Comparison of ENCODE assay signal across 10 mouse cellular contexts in the genomic region with DNA sequence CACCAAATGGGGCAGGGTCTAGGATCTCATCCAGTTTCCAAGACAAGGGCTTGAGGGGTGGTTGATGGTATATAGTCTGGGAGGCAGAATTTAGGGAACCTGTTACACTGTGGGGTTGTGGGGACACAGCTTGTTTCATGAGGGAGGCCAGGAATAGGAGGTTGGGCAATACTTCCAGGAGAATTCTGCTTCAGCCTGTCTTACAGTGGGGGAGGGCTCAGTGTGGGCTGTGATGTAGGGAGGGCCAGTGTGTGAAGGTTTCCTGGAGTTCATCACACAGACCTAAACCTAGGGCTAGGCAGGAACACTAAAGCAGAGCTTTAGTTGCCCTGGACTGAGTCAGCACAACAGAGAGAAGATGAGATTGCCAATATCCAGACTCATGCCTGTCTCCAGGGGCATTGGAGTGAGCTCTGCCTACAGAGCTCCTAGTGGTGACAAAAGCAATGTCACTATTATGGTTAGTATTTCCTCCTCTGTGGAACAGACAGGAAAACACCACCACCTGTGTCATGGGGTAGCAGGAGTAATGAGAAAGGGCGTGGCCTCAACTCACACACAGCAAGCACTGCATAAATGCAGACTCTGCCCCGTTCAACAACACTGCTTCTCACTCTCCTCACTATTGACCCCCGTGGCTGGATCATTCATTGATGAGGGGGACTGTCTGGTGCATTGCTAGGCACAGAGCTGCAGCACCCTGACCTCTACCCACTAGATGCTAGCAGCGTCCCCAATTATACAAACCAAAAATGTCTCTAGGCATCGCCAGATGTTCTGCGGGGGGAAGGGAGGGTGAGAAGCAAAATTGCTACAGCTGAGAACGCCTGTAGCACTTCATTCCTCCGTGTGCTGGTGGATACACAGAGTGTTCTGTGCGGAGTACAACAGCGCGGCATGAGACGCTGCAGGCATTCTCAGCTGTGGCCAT.
DNase-seq lines count a peak whose midpoint lies in the region; ATAC-seq and TF ChIP-seq lines count a peak whose summit lies in the region.
"Had no signal": no experiment of that assay in that cellular context is flagged by ENCODE, and none has a peak within 500 bp of the region (broad histone marks: within the 10 kb centered on the region; RNA-seq: fewer than 3 reads in every experiment).

No protein-coding gene starts in this region.

- peak; percentile 43 for ATAC-seq in hindbrain, embryonic 13.5 days (ENCODE audit: low FRiP score)
- ATAC-seq in hindbrain, embryonic 11.5 days (ENCODE audit: low FRiP score) = no peak
- peak; percentile 32; the same call in 1 of the 2 replicates for ATAC-seq in hindbrain, embryonic 16.5 days
- ATAC-seq in stomach, embryonic 14.5 days (ENCODE audit: insufficient number of reproducible peaks, insufficient read depth, low FRiP score, low read depth) = 0 out of 2 replicates have a peak, but pooled peaks have one; percentile 21
- ATAC-seq: liver, embryonic 12.5 days had no signal

- no peaks in the 10 kb centered on the region for H3K36me3 ChIP-seq in hindbrain, embryonic 13.5 days
- H3K36me3 ChIP-seq in hindbrain, embryonic 11.5 days (ENCODE audit: control insufficient read depth, insufficient read depth, low read length) = no peaks in the 10 kb centered on the region
- H3K36me3 ChIP-seq in ES-Bruce4 (ENCODE audit: control insufficient read depth, insufficient read depth, low read length, poor library complexity, severe bottlenecking) = no peaks in the 10 kb centered on the region
- no peaks in the 10 kb centered on the region for H3K36me3 ChIP-seq in hindbrain, embryonic 16.5 days (ENCODE audit: control insufficient read depth, insufficient read depth, low read length)
- H3K36me3 ChIP-seq in stomach, embryonic 14.5 days (ENCODE audit: control insufficient read depth, insufficient read depth, low read length) = no peaks in the 10 kb centered on the region
- H3K36me3 ChIP-seq: liver, embryonic 12.5 days had no signal

- no peak overlapping the region for H3K27ac ChIP-seq in hindbrain, embryonic 13.5 days
- H3K27ac ChIP-seq in hindbrain, embryonic 11.5 days (ENCODE audit: low read depth, low read length) = no peak overlapping the region
- no peak overlapping the region for H3K27ac ChIP-seq in ES-Bruce4 (ENCODE audit: insufficient read depth, low read length)
- H3K27ac ChIP-seq in hindbrain, embryonic 16.5 days (ENCODE audit: low read depth, low read length) = no peak overlapping the region
- no peak overlapping the region for H3K27ac ChIP-seq in stomach, embryonic 14.5 days (ENCODE audit: low read length)
- H3K27ac ChIP-seq: liver, embryonic 12.5 days had no signal

- no peaks in the 10 kb centered on the region for H3K27me3 ChIP-seq in hindbrain, embryonic 13.5 days
- no peaks in the 10 kb centered on the region for H3K27me3 ChIP-seq in hindbrain, embryonic 11.5 days (ENCODE audit: control insufficient read depth, insufficient read depth, low read length)
- H3K27me3 ChIP-seq in ES-Bruce4 (ENCODE audit: control insufficient read depth, insufficient read depth, low read length, poor library complexity, severe bottlenecking) = no peaks in the 10 kb centered on the region
- no peaks in the 10 kb centered on the region for H3K27me3 ChIP-seq in hindbrain, embryonic 16.5 days (replicated peaks; ENCODE audit: control insufficient read depth, insufficient read depth, low read length)
- H3K27me3 ChIP-seq in stomach, embryonic 14.5 days (ENCODE audit: control insufficient read depth, insufficient read depth, low read length) = no peaks in the 10 kb centered on the region
- H3K27me3 ChIP-seq: liver, embryonic 12.5 days had no signal

- 73% methylated on average over 12 of the region's 12 CpGs for WGBS in hindbrain, embryonic 13.5 days
- WGBS in hindbrain, embryonic 11.5 days = 76% methylated on average over 12 of the region's 12 CpGs
- 70% methylated on average over 12 of the region's 12 CpGs for WGBS in hindbrain, embryonic 16.5 days
- 55% methylated on average over 12 of the region's 12 CpGs for WGBS in stomach, embryonic 14.5 days

- DNase-seq in hindbrain, embryonic 11.5 days (ENCODE audit: low spot score) = no peak
- no peak for DNase-seq in adrenal gland, postnatal 25 days
- no peak for DNase-seq in yolk sac, embryonic 10.5 days (ENCODE audit: low spot score)
- no peak for DNase-seq in gastrocnemius, postnatal 10 days
- DNase-seq: cerebellum, adult 9-10 months had no signal

- no peaks in the 10 kb centered on the region for H3K9me3 ChIP-seq in hindbrain, embryonic 13.5 days
- no peaks in the 10 kb centered on the region for H3K9me3 ChIP-seq in hindbrain, embryonic 11.5 days (ENCODE audit: control insufficient read depth, low read length)
- H3K9me3 ChIP-seq in ES-Bruce4 (replicated peaks; ENCODE audit: control insufficient read depth, insufficient read depth, low read length, poor library complexity, severe bottlenecking) = no peaks in the 10 kb centered on the region
- peaks cover 10% of the 10 kb centered on the region for H3K9me3 ChIP-seq in hindbrain, embryonic 16.5 days (ENCODE audit: control insufficient read depth, low read length)
- no peaks in the 10 kb centered on the region; the same call in 1 of the 2 replicates for H3K9me3 ChIP-seq in stomach, embryonic 14.5 days (ENCODE audit: control insufficient read depth, low read depth, low read length)
- H3K9me3 ChIP-seq: liver, embryonic 12.5 days had no signal

- no peak for TF ChIP-seq CTCF in ES-Bruce4 (IDR thresholded peaks at IDR 0.05; ENCODE audit: low read depth, low read length)

- H3K9ac ChIP-seq in hindbrain, embryonic 13.5 days = no peak overlapping the region
- no peak overlapping the region for H3K9ac ChIP-seq in hindbrain, embryonic 11.5 days (ENCODE audit: low read depth, low read length)
- no peak overlapping the region for H3K9ac ChIP-seq in ES-Bruce4 (ENCODE audit: low read depth, poor library complexity, severe bottlenecking)
- no peak overlapping the region for H3K9ac ChIP-seq in hindbrain, embryonic 16.5 days (ENCODE audit: low read depth, low read length)
- H3K9ac ChIP-seq in stomach, embryonic 14.5 days (replicated peaks; ENCODE audit: low read depth, low read length) = no peak overlapping the region
- H3K9ac ChIP-seq: liver, embryonic 12.5 days had no signal

- TF ChIP-seq EP300 in ES-Bruce4 (IDR thresholded peaks at IDR 0.05; ENCODE audit: insufficient read depth, low read depth, low read length) = no peak

- TF ChIP-seq POLR2A in ES-Bruce4 (IDR thresholded peaks at IDR 0.05; ENCODE audit: insufficient read depth, low read length) = no peak

- H3K4me2 ChIP-seq in hindbrain, embryonic 13.5 days = no peak overlapping the region
- no peak overlapping the region for H3K4me2 ChIP-seq in hindbrain, embryonic 11.5 days (replicated peaks; ENCODE audit: low read depth, low read length)
- H3K4me2 ChIP-seq in hindbrain, embryonic 16.5 days (ENCODE audit: low read length) = no peak overlapping the region
- H3K4me2 ChIP-seq in stomach, embryonic 14.5 days (replicated peaks; ENCODE audit: low read depth, low read length) = no peak overlapping the region
- H3K4me2 ChIP-seq: liver, embryonic 12.5 days had no signal

- H3K4me1 ChIP-seq in hindbrain, embryonic 13.5 days (replicated peaks) = peaks cover 28% of the 10 kb centered on the region
- no peaks in the 10 kb centered on the region for H3K4me1 ChIP-seq in hindbrain, embryonic 11.5 days (replicated peaks; ENCODE audit: control insufficient read depth, insufficient read depth, low read length)
- H3K4me1 ChIP-seq in ES-Bruce4 (ENCODE audit: control insufficient read depth, insufficient read depth, low read length) = no peaks in the 10 kb centered on the region
- H3K4me1 ChIP-seq in hindbrain, embryonic 16.5 days (ENCODE audit: control insufficient read depth, insufficient read depth, low read depth, low read length) = peaks cover 6% of the 10 kb centered on the region; the same call in 1 of the 2 replicates
- H3K4me1 ChIP-seq in stomach, embryonic 14.5 days (ENCODE audit: control insufficient read depth, insufficient read depth, low read length) = no peaks in the 10 kb centered on the region
- H3K4me1 ChIP-seq: liver, embryonic 12.5 days had no signal

- H3K4me3 ChIP-seq in hindbrain, embryonic 13.5 days = no peak overlapping the region
- no peak overlapping the region for H3K4me3 ChIP-seq in hindbrain, embryonic 11.5 days (ENCODE audit: low read depth, low read length)
- 0 out of 2 replicates have a peak overlapping the region, but pooled peaks have one; percentile 6 for H3K4me3 ChIP-seq in ES-Bruce4 (ENCODE audit: low read depth, low read length)
- H3K4me3 ChIP-seq in hindbrain, embryonic 16.5 days (ENCODE audit: low read length) = no peak overlapping the region
- H3K4me3 ChIP-seq in stomach, embryonic 14.5 days (ENCODE audit: low read depth, low read length) = no peak overlapping the region
- H3K4me3 ChIP-seq: liver, embryonic 12.5 days had no signal
